Mouse (Mus musculus): ENCODE data around the gene Bcl2l14. TPM values are rescaled to one million over a fixed set of nuclear protein-coding genes. Genes with fewer than 3 reads are reported as not detected.
A peak's percentile ranks its signal among the peaks of the same experiment; 100 is the strongest.

The Bcl2l14 gene
- polyA plus RNA-seq, 1 experiment from 2014 or later = 0.10 TPM

- ATAC-seq = no peak
- H3K4me3 ChIP-seq (ENCODE audit: low read length) = no peak overlapping the region
- no peak overlapping the region for H3K4me2 ChIP-seq (ENCODE audit: low read length)
- H3K9me3 ChIP-seq (ENCODE audit: control insufficient read depth, low read length) = no peaks in the 10 kb centered on the region
- peaks cover 8% of the 10 kb centered on the region for H3K4me1 ChIP-seq (ENCODE audit: control insufficient read depth, insufficient read depth, low read depth, low read length)
- no peaks in the 10 kb centered on the region for H3K27me3 ChIP-seq (replicated peaks; ENCODE audit: control insufficient read depth, insufficient read depth, low read length)
- no peaks in the 10 kb centered on the region for H3K36me3 ChIP-seq (ENCODE audit: control insufficient read depth, insufficient read depth, low read length)
- no peak overlapping the region for H3K9ac ChIP-seq (ENCODE audit: low read depth, low read length)
- no peak overlapping the region for H3K27ac ChIP-seq (ENCODE audit: low read depth, low read length)
- WGBS = 83% methylated on average over 9 of the region's 9 CpGs
These were observed 38.8 kb downstream of the Bcl2l14 start for GRCm38 (mm10) chr6:134434866-134435390.

GRCm38 (mm10) chr6:134436955-134437354 lies 40.8 kb downstream of the Bcl2l14 start:
- ATAC-seq = no peak
- no peaks in the 10 kb centered on the region for H3K9me3 ChIP-seq (ENCODE audit: control insufficient read depth, low read length)
- H3K27ac ChIP-seq (ENCODE audit: low read depth, low read length) = no peak overlapping the region
- H3K4me1 ChIP-seq (ENCODE audit: control insufficient read depth, insufficient read depth, low read depth, low read length) = peaks cover 11% of the 10 kb centered on the region
- H3K9ac ChIP-seq (ENCODE audit: low read depth, low read length) = no peak overlapping the region
- no peaks in the 10 kb centered on the region for H3K36me3 ChIP-seq (ENCODE audit: control insufficient read depth, insufficient read depth, low read length)
- no peak overlapping the region for H3K4me3 ChIP-seq (ENCODE audit: low read length)
- no peak overlapping the region for H3K4me2 ChIP-seq (ENCODE audit: low read length)
- WGBS = 83% methylated on average over 5 of the region's 5 CpGs
- no peaks in the 10 kb centered on the region for H3K27me3 ChIP-seq (replicated peaks; ENCODE audit: control insufficient read depth, insufficient read depth, low read length)

- Histone ChIP-seq H3K4me2 (ENCODE audit: low read length) (peak overlapping the region; percentile 73), H3K4me3 (ENCODE audit: low read length) (peak overlapping the region; percentile 34), H3K9ac (ENCODE audit: low read depth, low read length) (peak overlapping the region; percentile 66), H3K27ac (ENCODE audit: low read depth, low read length) (peak overlapping the region; percentile 59), H3K4me1 (ENCODE audit: control insufficient read depth, insufficient read depth, low read depth, low read length) (peaks cover 11% of the 10 kb centered on the region), H3K36me3 (ENCODE audit: control insufficient read depth, insufficient read depth, low read length) (no peaks in the 10 kb centered on the region), H3K27me3 (replicated peaks; ENCODE audit: control insufficient read depth, insufficient read depth, low read length) (no peaks in the 10 kb centered on the region), H3K9me3 (ENCODE audit: control insufficient read depth, low read length) (no peaks in the 10 kb centered on the region)
- peak; percentile 87 for ATAC-seq
- WGBS = 8% methylated on average over 23 of the region's 23 CpGs
These were observed 43.4 kb downstream of the Bcl2l14 start for GRCm38 (mm10) chr6:134439401-134440021.

- no peak; the same call in 1 of the 2 replicates for ATAC-seq
- H3K9me3 ChIP-seq (ENCODE audit: control insufficient read depth, low read length) = no peaks in the 10 kb centered on the region
These were observed 43.9 kb downstream of the Bcl2l14 start for GRCm38 (mm10) chr6:134440023-134440422.

GRCm38 (mm10) chr6:134441716-134442115 lies 45.6 kb downstream of the Bcl2l14 start:
- H3K4me1 ChIP-seq (ENCODE audit: control insufficient read depth, insufficient read depth, low read depth, low read length) = peaks cover 11% of the 10 kb centered on the region
- no peaks in the 10 kb centered on the region for H3K27me3 ChIP-seq (replicated peaks; ENCODE audit: control insufficient read depth, insufficient read depth, low read length)
- no peak overlapping the region for H3K9ac ChIP-seq (ENCODE audit: low read depth, low read length)
- 89% methylated on average over 3 of the region's 3 CpGs for WGBS
- H3K9me3 ChIP-seq (ENCODE audit: control insufficient read depth, low read length) = no peaks in the 10 kb centered on the region
- no peaks in the 10 kb centered on the region for H3K36me3 ChIP-seq (ENCODE audit: control insufficient read depth, insufficient read depth, low read length)
- no peak overlapping the region for H3K27ac ChIP-seq (ENCODE audit: low read depth, low read length)
- no peak for ATAC-seq
- no peak overlapping the region for H3K4me2 ChIP-seq (ENCODE audit: low read length)
- H3K4me3 ChIP-seq (ENCODE audit: low read length) = no peak overlapping the region

More at GRCm38 (mm10) chr6:134440023-134440422, 43.9 kb downstream of the Bcl2l14 start:
- H3K4me1 ChIP-seq (ENCODE audit: control insufficient read depth, insufficient read depth, low read depth, low read length) = peaks cover 11% of the 10 kb centered on the region
- peak overlapping the region; percentile 73 for H3K4me2 ChIP-seq (ENCODE audit: low read length)
- H3K36me3 ChIP-seq (ENCODE audit: control insufficient read depth, insufficient read depth, low read length) = no peaks in the 10 kb centered on the region
- peak overlapping the region; percentile 66 for H3K9ac ChIP-seq (ENCODE audit: low read depth, low read length)
- peak overlapping the region; percentile 34 for H3K4me3 ChIP-seq (ENCODE audit: low read length)
- H3K27ac ChIP-seq (ENCODE audit: low read depth, low read length) = peak overlapping the region; percentile 59
- H3K27me3 ChIP-seq (replicated peaks; ENCODE audit: control insufficient read depth, insufficient read depth, low read length) = no peaks in the 10 kb centered on the region
- WGBS = 13% methylated on average over 10 of the region's 10 CpGs

- no peak overlapping the region for H3K27ac ChIP-seq (ENCODE audit: low read depth, low read length)
- no peaks in the 10 kb centered on the region for H3K9me3 ChIP-seq (ENCODE audit: control insufficient read depth, low read length)
- H3K27me3 ChIP-seq (replicated peaks; ENCODE audit: control insufficient read depth, insufficient read depth, low read length) = no peaks in the 10 kb centered on the region
- H3K36me3 ChIP-seq (ENCODE audit: control insufficient read depth, insufficient read depth, low read length) = no peaks in the 10 kb centered on the region
- no peak overlapping the region for H3K4me2 ChIP-seq (ENCODE audit: low read length)
- peaks cover 11% of the 10 kb centered on the region for H3K4me1 ChIP-seq (ENCODE audit: control insufficient read depth, insufficient read depth, low read depth, low read length)
- 89% methylated on average over 5 of the region's 5 CpGs for WGBS
- H3K9ac ChIP-seq (ENCODE audit: low read depth, low read length) = no peak overlapping the region
- no peak overlapping the region for H3K4me3 ChIP-seq (ENCODE audit: low read length)
- ATAC-seq = no peak
These were observed 46.1 kb downstream of the Bcl2l14 start for GRCm38 (mm10) chr6:134442219-134442618.

GRCm38 (mm10) chr6:134443198-134443904 lies 47.2 kb downstream of the Bcl2l14 start:
- Histone ChIP-seq H3K9ac (ENCODE audit: low read depth, low read length) (no peak overlapping the region), H3K4me3 (ENCODE audit: low read length) (no peak overlapping the region), H3K9me3 (ENCODE audit: control insufficient read depth, low read length) (no peaks in the 10 kb centered on the region), H3K4me2 (ENCODE audit: low read length) (no peak overlapping the region), H3K36me3 (ENCODE audit: control insufficient read depth, insufficient read depth, low read length) (no peaks in the 10 kb centered on the region), H3K27ac (ENCODE audit: low read depth, low read length) (no peak overlapping the region), H3K4me1 (ENCODE audit: control insufficient read depth, insufficient read depth, low read depth, low read length) (peaks cover 11% of the 10 kb centered on the region), H3K27me3 (replicated peaks; ENCODE audit: control insufficient read depth, insufficient read depth, low read length) (no peaks in the 10 kb centered on the region)
- no peak for ATAC-seq
- 79% methylated on average over 9 of the region's 9 CpGs for WGBS

GRCm38 (mm10) chr6:134443925-134444324 lies 47.8 kb downstream of the Bcl2l14 start:
- no peak overlapping the region for H3K4me2 ChIP-seq (ENCODE audit: low read length)
- H3K9me3 ChIP-seq (ENCODE audit: control insufficient read depth, low read length) = no peaks in the 10 kb centered on the region
- no peak for ATAC-seq
- H3K36me3 ChIP-seq (ENCODE audit: control insufficient read depth, insufficient read depth, low read length) = no peaks in the 10 kb centered on the region
- no peaks in the 10 kb centered on the region for H3K27me3 ChIP-seq (replicated peaks; ENCODE audit: control insufficient read depth, insufficient read depth, low read length)
- H3K9ac ChIP-seq (ENCODE audit: low read depth, low read length) = no peak overlapping the region
- H3K4me1 ChIP-seq (ENCODE audit: control insufficient read depth, insufficient read depth, low read depth, low read length) = peaks cover 8% of the 10 kb centered on the region
- no peak overlapping the region for H3K27ac ChIP-seq (ENCODE audit: low read depth, low read length)
- WGBS = 80% methylated on average over 5 of the region's 5 CpGs
- H3K4me3 ChIP-seq (ENCODE audit: low read length) = no peak overlapping the region

GRCm38 (mm10) chr6:134448451-134448850 lies 52.3 kb downstream of the Bcl2l14 start:
- H3K4me3 ChIP-seq (ENCODE audit: low read length) = no peak overlapping the region
- H3K27ac ChIP-seq (ENCODE audit: low read depth, low read length) = no peak overlapping the region
- H3K9me3 ChIP-seq (ENCODE audit: control insufficient read depth, low read length) = no peaks in the 10 kb centered on the region
- H3K36me3 ChIP-seq (ENCODE audit: control insufficient read depth, insufficient read depth, low read length) = peaks cover 16% of the 10 kb centered on the region
- no peaks in the 10 kb centered on the region for H3K27me3 ChIP-seq (replicated peaks; ENCODE audit: control insufficient read depth, insufficient read depth, low read length)
- WGBS = 90% methylated on average over 12 of the region's 12 CpGs
- ATAC-seq = no peak
- H3K9ac ChIP-seq (ENCODE audit: low read depth, low read length) = no peak overlapping the region
- H3K4me2 ChIP-seq (ENCODE audit: low read length) = no peak overlapping the region
- H3K4me1 ChIP-seq (ENCODE audit: control insufficient read depth, insufficient read depth, low read depth, low read length) = no peaks in the 10 kb centered on the region
